Mouse (Mus musculus): ENCODE measurements around the gene Gramd1b. TPM values are rescaled to one million over a fixed set of nuclear protein-coding genes. Genes with fewer than 3 reads are reported as not detected.

The Gramd1b gene
- polyA plus RNA-seq, 1 experiment from 2014 or later, result 2.9 TPM

DNA sequence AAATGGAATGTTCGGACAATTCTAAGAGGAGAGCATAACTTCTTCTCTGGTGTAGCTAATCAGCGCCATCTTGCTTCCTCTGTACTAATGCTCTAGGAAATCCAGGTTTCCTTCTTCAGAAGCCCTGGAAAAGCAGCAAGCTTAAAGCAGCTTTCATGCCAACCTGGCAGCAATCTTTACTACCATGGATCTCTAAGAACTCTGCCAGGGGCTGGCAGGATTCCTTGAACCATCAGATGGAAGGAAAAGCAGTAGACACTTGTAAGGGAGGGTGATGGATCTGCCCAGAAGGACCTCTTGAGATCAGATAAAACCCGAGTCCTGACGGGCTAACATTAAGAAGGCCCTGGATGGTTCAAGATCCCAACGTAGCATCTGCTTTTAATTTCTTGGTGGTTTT, 234.9 kb downstream of the Gramd1b start:
- 87% methylated on average over 5 of the region's 5 CpGs for WGBS
- Histone ChIP-seq H3K4me1 (ENCODE audit: control insufficient read depth, insufficient read depth, low read length) (no peaks in the 10 kb centered on the region), H3K27ac (replicated peaks; ENCODE audit: low read depth, low read length) (no peak overlapping the region), H3K4me2 (ENCODE audit: low read depth, low read length) (no peak overlapping the region), H3K27me3 (ENCODE audit: control insufficient read depth, insufficient read depth, low read length) (no peaks in the 10 kb centered on the region), H3K36me3 (replicated peaks; ENCODE audit: control insufficient read depth, insufficient read depth, low read depth, low read length) (no peaks in the 10 kb centered on the region; the same call in 1 of the 2 replicates), H3K9me3 (replicated peaks; ENCODE audit: control insufficient read depth, low read length) (no peaks in the 10 kb centered on the region), H3K4me3 (ENCODE audit: low read depth, low read length) (no peak overlapping the region), H3K9ac (replicated peaks; ENCODE audit: low read length) (no peak overlapping the region)
- ATAC-seq (replicated peaks; ENCODE audit: insufficient number of reproducible peaks, low FRiP score, low TSS enrichment, low read depth) (no peak), DNase-seq (ENCODE audit: low spot score) (no peak)

DNA sequence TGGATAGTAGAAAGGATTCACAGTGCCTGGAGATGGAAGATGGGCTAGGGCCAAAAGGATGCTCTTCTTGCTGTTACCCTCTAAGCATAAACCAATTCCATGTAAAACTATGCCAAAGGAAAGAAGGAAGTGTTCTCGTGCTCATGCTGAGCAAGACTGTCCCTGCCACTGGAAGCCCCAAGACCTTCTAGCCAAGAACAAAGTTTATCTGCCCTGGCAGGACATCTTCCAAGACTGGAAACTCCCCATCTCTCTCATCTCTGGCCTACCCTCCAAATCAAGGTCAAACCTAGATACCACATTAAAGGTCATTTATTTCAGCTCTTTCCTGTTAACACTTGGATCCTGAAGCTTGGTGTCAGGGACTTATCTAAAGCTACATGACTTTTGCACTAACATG, 236.3 kb downstream of the Gramd1b start:
- Histone ChIP-seq H3K9ac (replicated peaks; ENCODE audit: low read length) (no peak overlapping the region), H3K9me3 (replicated peaks; ENCODE audit: control insufficient read depth, low read length) (no peaks in the 10 kb centered on the region), H3K4me3 (ENCODE audit: low read depth, low read length) (no peak overlapping the region), H3K27ac (replicated peaks; ENCODE audit: low read depth, low read length) (no peak overlapping the region), H3K36me3 (replicated peaks; ENCODE audit: control insufficient read depth, insufficient read depth, low read depth, low read length) (no peaks in the 10 kb centered on the region; the same call in 1 of the 2 replicates), H3K4me2 (ENCODE audit: low read depth, low read length) (no peak overlapping the region), H3K27me3 (ENCODE audit: control insufficient read depth, insufficient read depth, low read length) (no peaks in the 10 kb centered on the region), H3K4me1 (ENCODE audit: control insufficient read depth, insufficient read depth, low read length) (no peaks in the 10 kb centered on the region)
- 100% methylated on average over 1 of the region's 1 CpGs for WGBS
- ATAC-seq (replicated peaks; ENCODE audit: insufficient number of reproducible peaks, low FRiP score, low TSS enrichment, low read depth) (no peak), DNase-seq (ENCODE audit: low spot score) (no peak)

DNA sequence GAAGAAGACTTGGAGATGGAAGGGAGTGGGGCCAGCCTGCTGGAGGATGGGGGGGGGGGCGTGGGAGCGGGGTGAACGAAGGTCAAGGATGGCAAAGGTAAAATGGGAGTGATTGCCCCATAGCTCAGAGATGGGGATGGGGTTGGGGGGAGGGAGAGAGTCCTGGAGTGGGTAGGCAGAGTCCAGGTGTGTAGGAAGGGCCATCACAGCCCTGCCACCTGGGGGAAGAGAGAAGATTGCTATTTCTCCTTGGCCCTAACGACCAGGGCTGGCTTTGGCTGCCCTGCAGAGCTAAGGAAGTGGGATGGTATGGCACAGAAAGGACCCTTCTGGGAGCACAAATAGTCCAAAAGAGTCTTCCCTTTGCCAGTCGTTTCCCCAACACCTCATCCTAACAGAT, 237.0 kb downstream of the Gramd1b start:
- H3K4me2 ChIP-seq (ENCODE audit: low read depth, low read length), result no peak overlapping the region
- DNase-seq (ENCODE audit: low spot score), result no peak
- H3K9ac ChIP-seq (replicated peaks; ENCODE audit: low read length), result no peak overlapping the region
- H3K36me3 ChIP-seq (replicated peaks; ENCODE audit: control insufficient read depth, insufficient read depth, low read depth, low read length), result no peaks in the 10 kb centered on the region; the same call in 1 of the 2 replicates
- WGBS, result 90% methylated on average over 5 of the region's 5 CpGs
- H3K27ac ChIP-seq (replicated peaks; ENCODE audit: low read depth, low read length), result no peak overlapping the region
- no peaks in the 10 kb centered on the region for H3K4me1 ChIP-seq (ENCODE audit: control insufficient read depth, insufficient read depth, low read length)
- H3K9me3 ChIP-seq (replicated peaks; ENCODE audit: control insufficient read depth, low read length), result no peaks in the 10 kb centered on the region
- H3K4me3 ChIP-seq (ENCODE audit: low read depth, low read length), result no peak overlapping the region
- H3K27me3 ChIP-seq (ENCODE audit: control insufficient read depth, insufficient read depth, low read length), result no peaks in the 10 kb centered on the region
- no peak for ATAC-seq (replicated peaks; ENCODE audit: insufficient number of reproducible peaks, low FRiP score, low TSS enrichment, low read depth)

DNA sequence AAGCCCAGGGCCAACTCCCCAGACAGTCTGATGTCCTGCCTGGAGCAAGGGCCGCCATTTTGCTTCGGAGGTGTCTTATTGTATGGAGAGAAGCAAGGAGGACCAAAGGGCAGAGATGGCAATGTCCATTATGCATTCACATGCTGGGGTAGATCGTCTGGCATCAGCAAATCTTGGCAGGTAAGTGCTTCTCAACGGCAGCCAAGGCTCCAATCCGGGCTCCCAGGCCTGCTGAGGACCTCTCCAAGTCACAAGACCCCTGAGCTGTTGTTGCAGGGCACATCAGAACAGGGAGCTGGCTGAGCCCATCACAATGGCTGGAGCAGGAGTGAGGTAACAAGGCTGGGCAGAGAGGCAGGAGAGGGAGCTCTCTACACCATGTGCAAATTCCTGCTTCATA, 237.4 kb downstream of the Gramd1b start:
- 95% methylated on average over 5 of the region's 5 CpGs for WGBS
- DNase-seq (ENCODE audit: low spot score) (no peak), ATAC-seq (replicated peaks; ENCODE audit: insufficient number of reproducible peaks, low FRiP score, low TSS enrichment, low read depth) (no peak)
- H3K27ac ChIP-seq (replicated peaks; ENCODE audit: low read depth, low read length), result no peak overlapping the region
- no peaks in the 10 kb centered on the region; the same call in 1 of the 2 replicates for H3K36me3 ChIP-seq (replicated peaks; ENCODE audit: control insufficient read depth, insufficient read depth, low read depth, low read length)
- no peaks in the 10 kb centered on the region for H3K27me3 ChIP-seq (ENCODE audit: control insufficient read depth, insufficient read depth, low read length)
- H3K4me1 ChIP-seq (ENCODE audit: control insufficient read depth, insufficient read depth, low read length), result no peaks in the 10 kb centered on the region
- no peaks in the 10 kb centered on the region for H3K9me3 ChIP-seq (replicated peaks; ENCODE audit: control insufficient read depth, low read length)
- H3K9ac ChIP-seq (replicated peaks; ENCODE audit: low read length), result no peak overlapping the region
- no peak overlapping the region for H3K4me2 ChIP-seq (ENCODE audit: low read depth, low read length)
- no peak overlapping the region for H3K4me3 ChIP-seq (ENCODE audit: low read depth, low read length)

DNA sequence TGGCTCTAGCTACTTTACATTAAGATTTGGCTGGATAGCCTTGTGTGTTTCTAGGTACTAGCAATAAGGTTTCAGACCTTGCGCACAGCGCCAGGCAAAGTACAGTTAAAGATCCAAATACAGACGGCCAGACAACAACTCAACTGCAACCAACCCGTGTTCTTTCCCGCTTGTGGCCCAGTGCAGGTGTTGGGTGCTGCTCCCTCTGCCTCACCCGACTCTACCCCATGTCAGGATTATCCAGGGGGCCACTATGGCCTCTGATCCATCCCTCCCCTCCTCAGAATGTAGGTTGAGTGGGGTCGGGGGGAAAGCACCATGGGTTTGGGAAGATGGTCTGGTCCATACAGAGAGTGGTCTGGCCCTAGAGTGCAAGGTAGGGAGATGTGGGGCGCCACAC, 237.9 kb downstream of the Gramd1b start:
- Histone ChIP-seq H3K27ac (replicated peaks; ENCODE audit: low read depth, low read length) (no peak overlapping the region), H3K27me3 (ENCODE audit: control insufficient read depth, insufficient read depth, low read length) (no peaks in the 10 kb centered on the region), H3K9ac (replicated peaks; ENCODE audit: low read length) (no peak overlapping the region), H3K4me1 (ENCODE audit: control insufficient read depth, insufficient read depth, low read length) (no peaks in the 10 kb centered on the region), H3K9me3 (replicated peaks; ENCODE audit: control insufficient read depth, low read length) (no peaks in the 10 kb centered on the region), H3K4me3 (ENCODE audit: low read depth, low read length) (no peak overlapping the region), H3K36me3 (replicated peaks; ENCODE audit: control insufficient read depth, insufficient read depth, low read depth, low read length) (no peaks in the 10 kb centered on the region; the same call in 1 of the 2 replicates), H3K4me2 (ENCODE audit: low read depth, low read length) (no peak overlapping the region)
- ATAC-seq (replicated peaks; ENCODE audit: insufficient number of reproducible peaks, low FRiP score, low TSS enrichment, low read depth) (no peak), DNase-seq (ENCODE audit: low spot score) (no peak)
- WGBS, result 91% methylated on average over 8 of the region's 8 CpGs

DNA sequence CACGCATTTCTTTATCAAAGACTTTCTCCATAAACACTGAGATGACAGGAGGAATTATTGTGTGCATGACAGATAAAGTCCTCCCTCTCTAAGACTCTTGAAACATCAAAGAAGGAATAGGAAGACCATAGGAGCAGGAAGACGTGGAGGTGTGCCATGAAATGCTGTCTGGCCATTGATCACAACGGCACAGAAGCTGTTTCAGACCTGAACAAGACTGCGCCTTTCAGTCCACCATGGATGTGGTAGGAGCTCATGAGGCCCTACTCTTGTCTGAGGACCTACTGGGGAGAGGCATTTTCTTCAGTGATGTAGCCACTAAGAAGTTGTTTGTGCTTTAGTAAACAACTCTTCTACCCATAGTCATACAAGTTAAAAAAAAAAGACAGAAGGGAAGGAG, 238.7 kb downstream of the Gramd1b start:
- ATAC-seq (replicated peaks; ENCODE audit: insufficient number of reproducible peaks, low FRiP score, low TSS enrichment, low read depth), result no peak
- Histone ChIP-seq H3K27ac (replicated peaks; ENCODE audit: low read depth, low read length) (no peak overlapping the region), H3K27me3 (ENCODE audit: control insufficient read depth, insufficient read depth, low read length) (no peaks in the 10 kb centered on the region), H3K4me1 (ENCODE audit: control insufficient read depth, insufficient read depth, low read length) (no peaks in the 10 kb centered on the region), H3K4me2 (ENCODE audit: low read depth, low read length) (no peak overlapping the region), H3K9ac (replicated peaks; ENCODE audit: low read length) (no peak overlapping the region), H3K9me3 (replicated peaks; ENCODE audit: control insufficient read depth, low read length) (no peaks in the 10 kb centered on the region), H3K4me3 (ENCODE audit: low read depth, low read length) (no peak overlapping the region), H3K36me3 (replicated peaks; ENCODE audit: control insufficient read depth, insufficient read depth, low read depth, low read length) (no peaks in the 10 kb centered on the region; the same call in 1 of the 2 replicates)
- DNase-seq (ENCODE audit: low spot score), result no peak
- WGBS, result 91% methylated on average over 4 of the region's 4 CpGs

DNA sequence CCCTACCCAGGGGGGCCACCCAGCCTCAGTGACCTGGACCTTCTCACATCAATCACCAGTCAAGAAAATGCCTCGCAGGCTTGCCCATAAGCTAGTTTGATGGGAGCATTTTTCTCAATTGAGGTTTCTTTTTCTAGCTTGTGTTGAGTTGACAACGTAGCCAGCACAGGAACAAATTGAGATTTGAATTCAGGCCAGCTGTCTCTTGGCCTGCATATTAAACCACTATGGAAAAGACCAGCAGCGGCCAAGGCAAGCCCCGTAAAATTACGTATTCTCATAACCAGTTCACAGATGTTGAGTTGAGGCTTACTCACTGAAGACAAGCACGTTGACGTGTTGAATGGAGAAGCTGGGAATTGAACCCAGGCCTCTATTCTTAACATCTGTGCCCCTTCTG, 248.2 kb downstream of the Gramd1b start:
- Histone ChIP-seq H3K27ac (replicated peaks; ENCODE audit: low read depth, low read length) (no peak overlapping the region), H3K4me1 (ENCODE audit: control insufficient read depth, insufficient read depth, low read length) (no peaks in the 10 kb centered on the region), H3K9me3 (replicated peaks; ENCODE audit: control insufficient read depth, low read length) (no peaks in the 10 kb centered on the region), H3K4me3 (ENCODE audit: low read depth, low read length) (no peak overlapping the region), H3K27me3 (ENCODE audit: control insufficient read depth, insufficient read depth, low read length) (no peaks in the 10 kb centered on the region), H3K4me2 (ENCODE audit: low read depth, low read length) (no peak overlapping the region), H3K9ac (replicated peaks; ENCODE audit: low read length) (no peak overlapping the region), H3K36me3 (replicated peaks; ENCODE audit: control insufficient read depth, insufficient read depth, low read depth, low read length) (no peaks in the 10 kb centered on the region)
- WGBS, result 84% methylated on average over 7 of the region's 7 CpGs
- ATAC-seq (replicated peaks; ENCODE audit: insufficient number of reproducible peaks, low FRiP score, low TSS enrichment, low read depth), result no peak
- no peak for DNase-seq (ENCODE audit: low spot score)

DNA sequence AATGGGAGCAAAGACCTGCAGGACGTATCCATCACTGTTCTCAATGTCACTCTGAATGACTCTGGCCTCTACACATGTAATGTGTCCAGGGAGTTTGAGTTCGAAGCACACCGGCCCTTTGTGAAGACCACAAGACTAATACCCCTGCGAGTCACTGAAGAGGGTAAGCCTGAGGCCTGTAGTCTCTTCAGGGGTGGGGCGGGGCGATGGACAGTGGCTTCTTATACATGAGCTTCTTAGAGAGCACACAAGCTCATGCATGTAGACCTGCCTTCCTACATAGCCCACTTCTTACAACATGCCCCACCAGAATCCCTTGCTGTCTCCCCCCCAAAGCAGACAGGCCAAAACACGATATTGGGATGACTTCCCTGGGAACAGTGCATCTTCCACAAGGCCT, 251.7 kb downstream of the Gramd1b start:
- WGBS, result 88% methylated on average over 7 of the region's 7 CpGs
- no peaks in the 10 kb centered on the region for H3K36me3 ChIP-seq (replicated peaks; ENCODE audit: control insufficient read depth, insufficient read depth, low read depth, low read length)
- ATAC-seq (replicated peaks; ENCODE audit: insufficient number of reproducible peaks, low FRiP score, low TSS enrichment, low read depth) (no peak), DNase-seq (ENCODE audit: low spot score) (no peak)
- no peak overlapping the region for H3K9ac ChIP-seq (replicated peaks; ENCODE audit: low read length)
- no peak overlapping the region for H3K4me3 ChIP-seq (ENCODE audit: low read depth, low read length)
- H3K4me2 ChIP-seq (ENCODE audit: low read depth, low read length), result no peak overlapping the region
- no peak overlapping the region for H3K27ac ChIP-seq (replicated peaks; ENCODE audit: low read depth, low read length)
- H3K4me1 ChIP-seq (ENCODE audit: control insufficient read depth, insufficient read depth, low read length), result no peaks in the 10 kb centered on the region
- H3K27me3 ChIP-seq (ENCODE audit: control insufficient read depth, insufficient read depth, low read length), result no peaks in the 10 kb centered on the region
- no peaks in the 10 kb centered on the region for H3K9me3 ChIP-seq (replicated peaks; ENCODE audit: control insufficient read depth, low read length)

All from embryonic facial prominence, embryonic 11.5 days (tissue).